Mouse (Mus musculus) liver, adult 2 months (tissue): Measurements from ENCODE around the gene Rabggta.

Source experiments
- CTCF ChIP-seq: fragments of 200-500 bp; IDR thresholded peaks from 2 replicates; pipeline ENCODE4 v1.5.1; 2011; ENCODE audit warnings: low read depth, low read length, control low read depth
- POLR2A ChIP-seq: fragments of 200-500 bp; IDR thresholded peaks from 2 replicates; pipeline ENCODE4 v1.6.1; 2011; ENCODE audit warnings: low read length, control low read depth; ENCODE audit not compliant: insufficient read depth; ENCODE audit errors: extremely low read depth

DNA sequence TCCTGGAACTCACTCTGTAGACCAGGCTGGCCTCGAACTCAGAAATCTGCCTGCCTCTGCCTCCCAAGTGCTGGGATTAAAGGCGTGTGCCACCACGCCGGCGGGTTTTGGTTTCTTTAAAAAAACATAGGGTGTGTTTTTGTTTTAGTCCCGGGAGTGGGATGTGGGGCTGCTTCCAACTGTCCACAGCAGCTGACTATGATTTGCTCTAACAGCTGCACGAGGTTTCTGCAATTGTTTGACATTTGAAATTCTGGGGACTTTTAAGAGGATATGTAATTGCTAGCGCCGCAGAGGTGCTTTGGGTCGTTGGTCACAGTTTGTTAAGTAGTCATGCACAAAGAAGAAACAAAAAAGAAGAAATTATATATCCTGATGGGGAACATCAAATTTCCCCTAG, 32.6 kb downstream of the Rabggta start:
- no peak for TF ChIP-seq CTCF
- TF ChIP-seq POLR2A: no peak
